Mouse (Mus musculus): ENCODE measurements at regions not wholly inside any gene's neighbourhood (a gene's known extent, or its start where the extent isn't known, plus 50 kb on each side); places are given as distances from the start of the nearest gene placed in this dataset.

GRCm38 (mm10) chr5:64517835-64518234 is 285.4 kb upstream of the Klf3 start:
- H3K36me3 ChIP-seq (ENCODE audit: control insufficient read depth, insufficient read depth) = no peaks in the 10 kb centered on the region
- H3K9me3 ChIP-seq (ENCODE audit: control insufficient read depth) = no peaks in the 10 kb centered on the region
- no peak overlapping the region for H3K27ac ChIP-seq (ENCODE audit: low read depth, low read length)
- no peak overlapping the region for H3K4me3 ChIP-seq (ENCODE audit: low read depth, low read length)
- no peak for TF ChIP-seq CTCF (IDR thresholded peaks at IDR 0.05; ENCODE audit: low read depth)
- H3K9ac ChIP-seq (ENCODE audit: low read depth, low read length) = no peak overlapping the region
- peaks cover 5% of the 10 kb centered on the region for H3K4me1 ChIP-seq (replicated peaks; ENCODE audit: control insufficient read depth, insufficient read depth, low read length)
- ATAC-seq = no peak
- 52% methylated on average over 3 of the region's 3 CpGs for WGBS
- H3K4me2 ChIP-seq (replicated peaks; ENCODE audit: low read depth) = no peak overlapping the region
- H3K27me3 ChIP-seq (replicated peaks; ENCODE audit: control insufficient read depth, insufficient read depth, low read length) = no peaks in the 10 kb centered on the region

DNA sequence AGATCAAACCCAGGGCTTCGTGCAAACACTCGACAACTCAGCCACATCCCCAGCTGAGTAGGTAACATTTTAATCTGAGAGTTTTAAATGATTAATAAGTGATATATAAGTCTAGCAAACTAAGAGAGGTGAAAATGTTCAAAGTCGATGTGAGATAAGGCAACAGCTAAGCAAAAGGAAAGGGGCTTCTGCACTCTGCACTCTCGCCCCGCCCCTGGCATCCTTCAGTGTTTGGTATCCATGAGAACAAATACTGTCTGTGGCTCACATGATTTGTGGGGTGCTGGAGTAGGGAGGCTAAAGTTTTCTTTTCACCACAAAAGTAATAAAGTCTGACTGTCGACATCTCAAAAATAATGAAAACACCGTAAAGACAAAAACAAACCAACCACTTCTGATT is 284.2 kb upstream of the Klf3 start:
- H3K9me3 ChIP-seq (ENCODE audit: control insufficient read depth) = no peaks in the 10 kb centered on the region
- H3K4me1 ChIP-seq (replicated peaks; ENCODE audit: control insufficient read depth, insufficient read depth, low read length) = peaks cover 5% of the 10 kb centered on the region
- 42% methylated on average over 7 of the region's 7 CpGs for WGBS
- no peaks in the 10 kb centered on the region for H3K27me3 ChIP-seq (replicated peaks; ENCODE audit: control insufficient read depth, insufficient read depth, low read length)
- no peak for TF ChIP-seq CTCF (IDR thresholded peaks at IDR 0.05; ENCODE audit: low read depth)
- ATAC-seq = peak; percentile 71
- H3K4me3 ChIP-seq (ENCODE audit: low read depth, low read length) = no peak overlapping the region
- H3K4me2 ChIP-seq (replicated peaks; ENCODE audit: low read depth) = no peak overlapping the region
- no peak overlapping the region for H3K9ac ChIP-seq (ENCODE audit: low read depth, low read length)
- no peak overlapping the region; the same call in 1 of the 2 replicates for H3K27ac ChIP-seq (ENCODE audit: low read depth, low read length)
- no peaks in the 10 kb centered on the region for H3K36me3 ChIP-seq (ENCODE audit: control insufficient read depth, insufficient read depth)

GRCm38 (mm10) chr5:64519731-64520130 is 283.5 kb upstream of the Klf3 start:
- no peaks in the 10 kb centered on the region for H3K9me3 ChIP-seq (ENCODE audit: control insufficient read depth)
- no peak overlapping the region for H3K4me3 ChIP-seq (ENCODE audit: low read depth, low read length)
- no peaks in the 10 kb centered on the region for H3K27me3 ChIP-seq (replicated peaks; ENCODE audit: control insufficient read depth, insufficient read depth, low read length)
- no peak overlapping the region for H3K9ac ChIP-seq (ENCODE audit: low read depth, low read length)
- no peak for ATAC-seq
- 71% methylated on average over 12 of the region's 12 CpGs for WGBS
- H3K4me1 ChIP-seq (replicated peaks; ENCODE audit: control insufficient read depth, insufficient read depth, low read length) = peaks cover 5% of the 10 kb centered on the region
- TF ChIP-seq CTCF (IDR thresholded peaks at IDR 0.05; ENCODE audit: low read depth) = no peak
- H3K36me3 ChIP-seq (ENCODE audit: control insufficient read depth, insufficient read depth) = no peaks in the 10 kb centered on the region
- H3K4me2 ChIP-seq (replicated peaks; ENCODE audit: low read depth) = no peak overlapping the region
- no peak overlapping the region; the same call in 1 of the 2 replicates for H3K27ac ChIP-seq (ENCODE audit: low read depth, low read length)

DNA sequence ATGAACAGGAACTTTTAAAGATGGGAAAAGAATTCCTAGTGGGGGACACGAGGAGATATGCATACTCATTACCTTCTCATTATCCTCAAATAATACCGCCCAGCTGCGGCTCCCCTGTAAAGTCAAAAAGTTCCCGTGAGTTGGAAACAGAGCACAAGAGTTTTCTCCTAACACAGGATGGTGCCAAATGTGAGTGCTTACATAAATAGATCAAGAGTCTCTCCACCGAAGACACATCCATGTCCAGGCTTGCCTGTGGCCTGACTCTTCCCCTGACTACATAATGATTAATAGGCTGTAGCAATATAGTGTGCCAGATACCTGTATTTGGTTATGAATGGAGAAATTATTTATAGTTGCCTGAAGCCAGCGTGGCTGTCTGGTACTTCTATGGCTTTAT is 281.8 kb upstream of the Klf3 start:
- 77% methylated on average over 6 of the region's 6 CpGs for WGBS
- Histone ChIP-seq H3K4me3 (ENCODE audit: low read depth, low read length) (no peak overlapping the region), H3K36me3 (ENCODE audit: control insufficient read depth, insufficient read depth) (no peaks in the 10 kb centered on the region), H3K9ac (ENCODE audit: low read depth, low read length) (no peak overlapping the region), H3K27me3 (replicated peaks; ENCODE audit: control insufficient read depth, insufficient read depth, low read length) (no peaks in the 10 kb centered on the region), H3K4me1 (replicated peaks; ENCODE audit: control insufficient read depth, insufficient read depth, low read length) (peaks cover 5% of the 10 kb centered on the region), H3K4me2 (replicated peaks; ENCODE audit: low read depth) (no peak overlapping the region), H3K27ac (ENCODE audit: low read depth, low read length) (no peak overlapping the region), H3K9me3 (ENCODE audit: control insufficient read depth) (no peaks in the 10 kb centered on the region)
- TF ChIP-seq CTCF (IDR thresholded peaks at IDR 0.05; ENCODE audit: low read depth) = no peak
- no peak for ATAC-seq

- Histone ChIP-seq H3K4me3 (ENCODE audit: low read depth, low read length) (no peak overlapping the region), H3K4me1 (replicated peaks; ENCODE audit: control insufficient read depth, insufficient read depth, low read length) (peaks cover 5% of the 10 kb centered on the region), H3K9ac (ENCODE audit: low read depth, low read length) (no peak overlapping the region), H3K27me3 (replicated peaks; ENCODE audit: control insufficient read depth, insufficient read depth, low read length) (no peaks in the 10 kb centered on the region), H3K9me3 (ENCODE audit: control insufficient read depth) (no peaks in the 10 kb centered on the region), H3K4me2 (replicated peaks; ENCODE audit: low read depth) (no peak overlapping the region), H3K27ac (ENCODE audit: low read depth, low read length) (no peak overlapping the region), H3K36me3 (ENCODE audit: control insufficient read depth, insufficient read depth) (no peaks in the 10 kb centered on the region)
- TF ChIP-seq CTCF (IDR thresholded peaks at IDR 0.05; ENCODE audit: low read depth) = peak; percentile 32; the same call in 1 of the 2 replicates
- ATAC-seq = no peak
- WGBS = 60% methylated on average over 5 of the region's 5 CpGs
These were observed 281.2 kb upstream of the Klf3 start for GRCm38 (mm10) chr5:64521969-64522368.

DNA sequence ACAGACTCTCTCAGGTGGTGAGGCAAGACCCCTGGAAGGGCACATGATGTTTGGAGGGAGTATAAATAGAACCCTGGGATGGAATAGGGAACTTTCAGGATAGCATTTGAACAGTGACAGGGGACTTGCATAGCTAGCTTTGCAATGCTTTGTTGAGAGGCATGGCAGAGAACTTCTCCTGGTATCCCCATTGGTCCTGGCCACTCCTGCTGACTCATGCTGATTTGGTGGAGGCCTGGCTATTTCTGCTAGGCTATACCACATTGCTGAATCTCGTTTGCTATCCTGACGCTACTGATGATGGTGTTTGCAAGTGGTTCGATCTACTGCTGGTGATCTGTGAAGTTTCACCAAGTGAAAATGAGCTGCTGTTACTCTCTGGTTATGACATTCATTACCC is 276.7 kb upstream of the Klf3 start:
- H3K4me2 ChIP-seq (replicated peaks; ENCODE audit: low read depth) = no peak overlapping the region
- ATAC-seq = no peak
- WGBS = 88% methylated on average over 3 of the region's 3 CpGs
- no peaks in the 10 kb centered on the region; the same call in 1 of the 2 replicates for H3K9me3 ChIP-seq (ENCODE audit: control insufficient read depth)
- H3K4me3 ChIP-seq (ENCODE audit: low read depth, low read length) = no peak overlapping the region
- no peak overlapping the region for H3K9ac ChIP-seq (ENCODE audit: low read depth, low read length)
- no peaks in the 10 kb centered on the region for H3K4me1 ChIP-seq (replicated peaks; ENCODE audit: control insufficient read depth, insufficient read depth, low read length)
- H3K36me3 ChIP-seq (ENCODE audit: control insufficient read depth, insufficient read depth) = no peaks in the 10 kb centered on the region
- no peak overlapping the region for H3K27ac ChIP-seq (ENCODE audit: low read depth, low read length)
- no peaks in the 10 kb centered on the region for H3K27me3 ChIP-seq (replicated peaks; ENCODE audit: control insufficient read depth, insufficient read depth, low read length)
- no peak for TF ChIP-seq CTCF (IDR thresholded peaks at IDR 0.05; ENCODE audit: low read depth)

DNA sequence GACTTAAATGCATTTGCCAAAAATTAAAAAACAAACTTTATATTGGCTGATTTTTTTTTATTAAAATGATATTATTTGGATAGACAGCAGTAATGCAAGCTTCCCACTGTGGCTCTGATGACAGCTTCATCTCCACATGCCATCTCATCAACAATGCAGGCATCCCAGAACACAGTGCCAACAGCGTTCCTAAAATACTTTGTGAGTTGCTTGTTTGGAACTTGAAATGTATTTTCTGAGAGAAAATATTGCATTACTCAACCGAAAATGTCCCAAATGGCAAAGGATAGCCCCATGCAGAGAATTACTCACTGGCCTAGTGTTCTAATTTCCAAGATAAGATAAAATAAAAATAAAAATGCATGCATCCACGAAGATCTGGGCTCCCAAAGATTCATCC is 275.2 kb upstream of the Klf3 start:
- no peaks in the 10 kb centered on the region for H3K27me3 ChIP-seq (replicated peaks; ENCODE audit: control insufficient read depth, insufficient read depth, low read length)
- no peak for TF ChIP-seq CTCF (IDR thresholded peaks at IDR 0.05; ENCODE audit: low read depth)
- no peaks in the 10 kb centered on the region for H3K36me3 ChIP-seq (ENCODE audit: control insufficient read depth, insufficient read depth)
- no peak overlapping the region for H3K27ac ChIP-seq (ENCODE audit: low read depth, low read length)
- H3K9ac ChIP-seq (ENCODE audit: low read depth, low read length) = no peak overlapping the region
- no peaks in the 10 kb centered on the region for H3K4me1 ChIP-seq (replicated peaks; ENCODE audit: control insufficient read depth, insufficient read depth, low read length)
- 79% methylated on average over 3 of the region's 3 CpGs for whole genome bisulfite sequencing
- no peak overlapping the region for H3K4me3 ChIP-seq (ENCODE audit: low read depth, low read length)
- H3K9me3 ChIP-seq (ENCODE audit: control insufficient read depth) = no peaks in the 10 kb centered on the region; the same call in 1 of the 2 replicates
- H3K4me2 ChIP-seq (replicated peaks; ENCODE audit: low read depth) = no peak overlapping the region
- no peak for ATAC-seq

Data from intestine, postnatal 0 days (tissue).